Mouse (Mus musculus): Measurements from ENCODE around the gene Prickle1.

Gene Prickle1

GRCm38 (mm10) chr15:93595746-93596145 lies at the start of gene Prickle1:
Gene Prickle1, minus strand, starts transcription at chr15:93595891.
- peak; percentile 88 to 95 for DNase-seq

GRCm38 (mm10) chr15:93640221-93640620 lies 44.5 kb upstream of the Prickle1 start:
- no peak for DNase-seq

DNA sequence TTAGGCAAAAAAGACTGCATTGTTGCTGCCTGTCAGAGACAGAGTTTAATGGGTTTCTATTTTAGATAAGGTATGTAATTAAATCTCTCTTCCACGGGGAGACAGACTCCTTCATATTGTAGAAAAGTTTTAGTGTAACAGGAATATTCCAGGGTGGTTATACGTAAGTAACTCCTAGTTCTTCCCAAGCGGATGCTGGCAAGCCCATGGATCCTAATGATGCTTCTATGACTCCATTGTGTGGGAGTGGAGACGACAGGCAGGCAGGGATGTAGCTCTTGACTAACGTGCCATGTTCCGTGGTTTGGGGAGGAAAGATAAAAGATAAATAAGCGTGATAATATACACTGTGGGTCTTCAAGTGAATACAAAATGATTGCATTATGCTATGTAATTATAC lies 41.3 kb upstream of the Prickle1 start:
- no peak for DNase-seq

GRCm38 (mm10) chr15:93635603-93636002 lies 39.9 kb upstream of the Prickle1 start:
- no peak for DNase-seq

- DNase-seq, result no peak
Measured at GRCm38 (mm10) chr15:93634536-93634935, 38.8 kb upstream of the Prickle1 start.

DNA sequence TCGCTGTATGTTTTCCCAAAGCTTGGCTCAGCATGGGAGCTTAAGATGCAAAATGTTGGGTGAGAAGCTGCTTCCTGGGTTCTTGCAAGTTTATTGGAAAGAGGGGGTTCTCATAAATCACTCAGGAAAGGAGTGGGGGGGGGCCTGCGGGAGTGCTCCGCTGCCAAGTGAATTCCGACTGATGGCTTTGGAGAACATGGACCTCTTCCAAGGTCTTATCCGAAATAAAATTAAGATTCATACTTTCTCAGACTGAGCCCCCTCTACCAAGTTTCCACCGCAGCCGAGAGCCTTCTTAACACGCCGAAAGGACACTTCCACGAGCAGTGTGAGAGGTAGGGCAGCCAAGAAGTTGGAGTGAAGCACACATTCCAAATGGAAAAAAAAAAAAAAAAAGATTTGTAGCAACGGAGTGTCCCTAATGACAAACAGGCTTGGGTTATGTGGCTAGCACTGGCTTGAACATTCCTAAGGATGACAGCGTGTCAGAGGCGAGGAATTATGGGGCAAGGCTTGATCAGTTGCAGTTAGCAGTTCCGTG lies 34.4 kb upstream of the Prickle1 start:
- peak in 1 of 2 experiments; percentile 4 for DNase-seq

GRCm38 (mm10) chr15:93629201-93629600 lies 33.5 kb upstream of the Prickle1 start:
- DNase-seq, result no peak

- DNase-seq, result peak in 1 of 2 experiments; percentile 11
Measured at GRCm38 (mm10) chr15:93627836-93628797, 32.4 kb upstream of the Prickle1 start.

GRCm38 (mm10) chr15:93619551-93619950 lies 23.9 kb upstream of the Prickle1 start:
- no peak for DNase-seq

- no peak for DNase-seq
Measured at GRCm38 (mm10) chr15:93618442-93619150, 22.9 kb upstream of the Prickle1 start.

- DNase-seq, result no peak
Measured at GRCm38 (mm10) chr15:93616277-93616676, 20.6 kb upstream of the Prickle1 start.

DNA sequence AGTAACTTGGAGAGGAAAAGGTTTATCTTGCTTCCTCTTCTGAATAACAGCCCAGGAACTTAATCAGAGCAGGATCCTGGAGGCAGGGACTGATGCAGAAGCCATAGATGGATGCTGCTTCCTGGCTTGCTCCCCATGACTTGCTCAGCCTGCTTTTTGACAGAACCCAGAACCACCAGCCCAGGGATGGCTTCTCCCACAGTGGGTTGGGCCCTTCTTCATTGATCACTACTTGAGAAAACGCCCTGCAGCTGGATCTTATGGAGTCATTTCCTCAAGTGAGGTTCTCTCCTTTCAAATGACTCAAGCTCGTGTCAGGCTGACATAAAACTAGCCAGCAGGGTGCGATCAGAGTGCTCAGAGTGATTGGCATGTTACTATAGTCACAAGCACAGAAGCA lies 19.3 kb upstream of the Prickle1 start:
- DNase-seq, result no peak

GRCm38 (mm10) chr15:93613606-93614005 lies 17.9 kb upstream of the Prickle1 start:
- DNase-seq, result no peak

GRCm38 (mm10) chr15:93611536-93612300 lies 16.0 kb upstream of the Prickle1 start:
- DNase-seq, result no peak

GRCm38 (mm10) chr15:93610721-93611201 lies 15.1 kb upstream of the Prickle1 start:
- DNase-seq, result no peak

- DNase-seq, result no peak
Measured at GRCm38 (mm10) chr15:93610288-93610687, 14.6 kb upstream of the Prickle1 start.

- no peak for DNase-seq
Measured at GRCm38 (mm10) chr15:93602850-93603249, 7.2 kb upstream of the Prickle1 start.

DNA sequence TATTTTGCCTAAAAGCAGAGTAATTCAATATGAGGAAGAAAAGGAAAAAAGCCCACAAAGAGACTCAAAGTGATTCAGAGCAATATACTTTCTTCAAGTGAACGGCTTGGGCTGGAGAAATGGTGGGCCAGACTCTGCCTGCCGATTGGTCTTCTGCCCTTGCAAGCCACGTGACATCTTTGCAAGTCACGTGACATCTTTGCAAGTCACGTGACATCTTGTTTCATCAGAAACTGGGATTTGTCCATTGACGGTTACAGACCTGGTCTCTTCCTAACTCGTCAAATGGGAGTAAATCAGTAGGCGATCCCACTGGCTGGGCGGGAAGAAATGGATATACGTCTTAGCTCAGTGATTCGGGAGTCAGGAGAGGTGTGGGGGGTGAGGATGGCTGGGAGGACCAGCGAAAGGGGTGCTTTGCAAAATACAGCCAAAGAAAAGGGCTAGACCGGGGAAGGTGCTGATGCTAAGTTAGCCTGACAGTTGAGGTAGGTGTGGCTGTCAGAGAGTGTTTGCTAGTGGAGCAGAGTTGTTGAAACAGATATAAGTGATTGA lies 5.8 kb upstream of the Prickle1 start:
- no peak for DNase-seq

GRCm38 (mm10) chr15:93596991-93597390 lies 1.3 kb upstream of the Prickle1 start:
- no peak for DNase-seq

DNA sequence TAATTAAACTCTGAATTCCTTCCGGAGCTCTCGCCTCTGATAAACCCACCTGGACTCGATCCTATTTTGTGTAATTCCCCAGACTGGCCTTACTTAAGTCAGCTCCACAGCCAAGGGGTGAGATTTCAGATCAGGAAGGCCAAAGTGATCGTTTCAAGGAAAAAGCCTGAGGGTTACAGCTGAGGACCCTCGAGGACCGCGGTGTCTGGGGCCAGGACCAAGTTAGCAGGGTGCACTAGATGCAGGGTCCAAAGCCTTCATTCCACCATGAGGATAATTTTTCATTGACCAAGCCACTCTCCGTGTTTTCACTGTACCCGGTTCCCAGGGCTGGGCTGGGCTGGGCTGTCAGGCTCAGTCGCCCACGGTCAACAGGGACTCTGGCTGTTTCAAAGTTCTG lies 594 bp upstream of the Prickle1 start:
- peak; percentile 85 to 88 for DNase-seq

DNA sequence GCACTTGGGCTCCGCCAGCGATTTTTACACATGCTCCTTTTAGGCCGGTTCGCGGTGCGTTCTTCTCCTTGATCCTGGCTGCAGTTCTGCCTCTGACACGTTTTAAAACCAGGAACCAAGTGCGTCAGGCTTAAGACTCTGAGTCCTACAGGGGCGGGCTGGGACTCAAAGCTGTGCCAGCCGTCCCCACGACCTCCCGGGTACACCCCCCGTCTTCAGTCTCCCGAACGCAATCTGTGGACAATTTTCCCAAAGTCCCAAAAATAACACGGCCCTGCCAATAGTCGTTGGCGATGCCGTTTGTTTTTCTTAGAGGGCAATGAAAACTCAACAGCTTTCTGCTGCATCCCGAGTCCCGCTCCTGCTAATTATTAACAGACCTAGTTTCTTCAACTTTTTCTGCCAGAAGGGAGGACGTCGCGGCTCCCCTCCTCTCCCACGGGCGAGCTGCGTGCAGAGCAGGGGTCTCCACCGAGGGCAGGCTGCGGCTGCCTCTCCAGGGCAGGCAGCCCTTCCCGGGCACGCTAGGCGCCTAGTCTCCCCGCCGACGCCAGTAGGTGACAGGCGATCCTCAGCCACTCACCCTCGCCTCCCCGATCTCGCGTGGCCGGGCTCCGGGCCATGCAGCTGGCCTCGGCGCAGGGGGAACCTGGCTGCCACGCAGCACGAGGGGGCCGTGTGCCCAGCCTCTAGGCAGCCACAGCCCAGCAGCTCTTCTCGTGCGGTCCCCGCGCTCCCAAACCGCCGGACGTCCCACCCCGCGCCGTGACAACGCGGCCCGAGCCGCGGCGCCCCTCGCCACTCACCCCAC lies 598 bp downstream of the Prickle1 start:
- peak; percentile 64 to 73 for DNase-seq
